Mouse (Mus musculus): ENCODE measurements at regions not wholly inside any gene's neighbourhood (a gene's known extent, or its start where the extent isn't known, plus 50 kb on each side); places are given as distances from the start of the nearest gene placed in this dataset.

GRCm38 (mm10) chr13:118480237-118480636 lies 93.2 kb upstream of the Mrps30 start:
- no peaks in the 10 kb centered on the region for H3K27me3 ChIP-seq (replicated peaks; ENCODE audit: low read depth, poor library complexity, severe bottlenecking)
- no peaks in the 10 kb centered on the region for H3K36me3 ChIP-seq (replicated peaks)
- DNase-seq (ENCODE audit: low spot score) = no peak
- H3K27ac ChIP-seq (replicated peaks) = no peak overlapping the region
- 90% methylated on average over 1 of the region's 1 CpGs for whole genome bisulfite sequencing
- H3K4me1 ChIP-seq = 0 out of 2 replicates have a peak, but pooled peaks cover 14% of the 10 kb centered on the region
- H3K4me3 ChIP-seq = no peak overlapping the region
- H3K9me3 ChIP-seq = no peaks in the 10 kb centered on the region

- Histone ChIP-seq H3K4me3 (no peak overlapping the region), H3K36me3 (replicated peaks) (no peaks in the 10 kb centered on the region), H3K27me3 (replicated peaks; ENCODE audit: low read depth, poor library complexity, severe bottlenecking) (no peaks in the 10 kb centered on the region), H3K27ac (replicated peaks) (no peak overlapping the region), H3K4me1 (0 out of 2 replicates have a peak, but pooled peaks cover 13% of the 10 kb centered on the region), H3K9me3 (no peaks in the 10 kb centered on the region)
- no peak for DNase-seq (ENCODE audit: low spot score)
- 58% methylated on average over 1 of the region's 1 CpGs for WGBS
Observed at GRCm38 (mm10) chr13:118478487-118478886, 91.4 kb upstream of the Mrps30 start.

DNA sequence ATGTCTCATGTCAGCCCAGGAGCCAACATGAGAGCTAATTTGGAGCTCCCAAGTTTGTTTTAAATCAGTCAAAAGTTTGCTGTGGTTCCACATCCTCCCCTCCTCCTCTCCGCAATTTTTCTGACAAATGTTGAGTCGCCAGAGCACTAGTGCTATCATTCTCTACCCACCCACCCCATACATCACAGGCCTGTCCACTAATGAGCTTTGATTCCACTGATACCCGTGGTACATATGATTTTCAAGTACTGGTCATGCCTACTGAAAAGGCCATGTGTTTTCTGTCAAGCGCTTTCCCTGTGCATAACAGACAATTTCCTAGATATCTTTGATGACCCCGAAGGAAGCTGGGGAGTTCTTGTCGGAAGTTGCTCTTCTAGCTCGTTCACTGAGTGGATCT lies 85.5 kb upstream of the Mrps30 start:
- WGBS = 64% methylated on average over 7 of the region's 7 CpGs
- H3K27me3 ChIP-seq (replicated peaks; ENCODE audit: low read depth, poor library complexity, severe bottlenecking) = no peaks in the 10 kb centered on the region
- H3K9me3 ChIP-seq = no peaks in the 10 kb centered on the region
- H3K4me3 ChIP-seq = no peak overlapping the region
- H3K36me3 ChIP-seq (replicated peaks) = no peaks in the 10 kb centered on the region
- 0 out of 2 replicates have a peak, but pooled peaks cover 7% of the 10 kb centered on the region for H3K4me1 ChIP-seq
- peak; percentile 40 for DNase-seq (ENCODE audit: low spot score)
- H3K27ac ChIP-seq (replicated peaks) = no peak overlapping the region

DNA sequence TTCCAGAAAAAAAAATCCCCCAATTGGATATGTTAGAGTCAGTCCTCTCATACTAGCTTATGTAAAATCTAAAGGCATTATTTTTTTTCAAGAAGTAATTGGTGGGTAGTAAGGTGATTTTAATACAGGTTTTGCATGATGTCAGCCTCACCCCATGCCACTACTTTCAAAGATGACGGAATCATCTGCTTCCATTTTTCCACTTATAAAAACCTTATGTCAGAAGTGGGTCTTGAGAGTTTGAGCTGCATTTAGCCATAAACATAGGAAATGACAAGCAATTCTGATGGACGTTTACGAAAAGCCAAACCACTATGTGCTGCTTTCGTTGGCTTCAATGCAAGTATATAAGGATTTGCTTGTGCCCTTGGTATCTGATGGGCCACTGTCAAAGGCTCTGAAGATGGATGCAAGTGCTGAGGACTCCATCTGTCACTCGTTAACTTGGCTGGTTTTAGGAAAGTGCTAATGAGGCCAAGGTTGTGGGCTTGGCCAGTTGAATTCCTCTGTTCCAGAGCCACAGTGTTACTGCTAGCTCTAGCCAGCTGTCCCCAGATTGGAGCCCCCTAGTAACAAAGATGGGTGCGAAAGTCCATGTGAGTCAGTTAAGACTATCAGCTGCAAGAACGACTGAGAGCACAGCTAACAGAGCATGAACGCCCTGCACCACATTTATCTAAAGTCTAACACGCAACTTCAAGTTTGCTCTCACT lies 72.8 kb upstream of the Mrps30 start:
- Histone ChIP-seq H3K4me3 (no peak overlapping the region), H3K36me3 (replicated peaks) (no peaks in the 10 kb centered on the region), H3K27me3 (replicated peaks; ENCODE audit: low read depth, poor library complexity, severe bottlenecking) (no peaks in the 10 kb centered on the region), H3K4me1 (peaks cover 5% of the 10 kb centered on the region; the same call in 1 of the 2 replicates), H3K9me3 (no peaks in the 10 kb centered on the region), H3K27ac (replicated peaks) (no peak overlapping the region)
- no peak for DNase-seq (ENCODE audit: low spot score)
- 73% methylated on average over 9 of the region's 9 CpGs for WGBS

DNA sequence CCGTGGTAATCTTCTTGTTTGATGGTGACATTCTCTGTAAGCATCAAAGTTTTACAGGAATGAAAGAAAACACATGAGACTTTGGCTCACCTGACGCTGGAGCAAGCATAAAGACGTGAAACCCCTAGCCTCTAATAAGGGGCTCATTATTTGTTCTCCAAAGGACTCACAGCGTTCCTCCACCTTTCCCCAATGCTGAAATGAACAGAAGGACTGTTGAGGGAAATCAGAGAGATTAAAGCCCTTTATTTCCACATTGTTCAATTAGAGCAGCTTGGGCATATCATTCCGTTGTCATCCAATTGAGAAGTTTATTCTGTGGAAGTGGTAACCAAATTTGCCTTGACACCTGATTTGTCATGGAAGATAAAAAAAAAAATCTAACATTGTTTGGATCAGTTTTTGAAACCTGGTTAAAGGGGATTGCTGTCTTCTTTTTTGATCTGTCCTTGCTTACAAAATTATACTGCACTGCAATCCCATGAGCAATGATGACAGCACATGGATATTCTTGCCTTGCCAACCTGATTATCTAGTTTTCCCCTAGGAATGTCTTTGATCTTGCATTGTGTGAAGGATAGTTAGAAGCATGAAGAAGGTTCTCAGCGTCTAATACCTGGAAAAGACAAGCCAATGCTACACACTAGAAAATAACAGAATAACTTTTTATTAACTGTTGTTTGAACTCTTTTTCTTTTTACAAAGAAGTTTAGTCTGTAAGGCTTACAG lies 62.1 kb upstream of the Mrps30 start:
- 63% methylated on average over 6 of the region's 6 CpGs for WGBS
- no peak for DNase-seq (ENCODE audit: low spot score)
- H3K27ac ChIP-seq (replicated peaks) = no peak overlapping the region

DNA sequence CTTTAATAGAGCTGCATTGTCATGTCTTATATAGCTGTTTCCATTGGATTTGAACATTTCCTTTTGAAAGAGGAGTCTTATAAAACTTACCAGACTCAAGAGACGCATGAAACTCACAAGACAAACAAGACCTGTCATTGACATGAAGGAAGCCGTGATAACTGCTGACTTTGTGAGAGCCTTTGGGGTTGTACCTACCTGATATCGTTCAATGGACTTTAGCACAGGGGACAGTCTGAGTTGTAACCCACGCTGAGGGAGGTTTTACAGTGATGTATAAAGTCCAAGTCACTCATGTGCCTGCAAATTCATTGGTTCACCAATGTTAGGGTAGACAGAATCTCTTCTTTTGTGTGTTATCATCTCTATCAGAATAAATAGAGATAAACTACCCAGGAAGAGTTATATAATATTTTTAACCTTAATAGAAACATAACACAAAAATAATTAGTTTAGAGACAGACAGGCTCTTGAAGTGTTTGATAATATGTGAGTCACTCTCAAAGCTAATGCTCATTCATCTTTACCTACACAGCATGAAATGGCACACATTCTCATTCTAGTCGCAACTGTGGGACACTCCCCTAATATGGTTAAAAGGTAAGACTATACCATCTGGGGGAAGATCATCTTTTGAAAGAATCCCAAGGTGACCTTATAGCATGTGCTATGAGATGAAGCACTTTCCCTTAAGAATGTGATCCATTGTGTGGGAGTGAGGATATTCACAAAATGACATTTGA lies 54.4 kb upstream of the Mrps30 start:
- no peak for DNase-seq (ENCODE audit: low spot score)
- Histone ChIP-seq H3K27ac (replicated peaks) (no peak overlapping the region), H3K27me3 (replicated peaks; ENCODE audit: low read depth, poor library complexity, severe bottlenecking) (no peaks in the 10 kb centered on the region), H3K4me1 (no peaks in the 10 kb centered on the region), H3K4me3 (no peak overlapping the region), H3K36me3 (replicated peaks) (no peaks in the 10 kb centered on the region), H3K9me3 (no peaks in the 10 kb centered on the region)
- WGBS = 86% methylated on average over 5 of the region's 5 CpGs

More for the DNA sequence above, 62.1 kb upstream of the Mrps30 start:
- Histone ChIP-seq H3K27me3 (replicated peaks; ENCODE audit: low read depth, poor library complexity, severe bottlenecking) (no peaks in the 10 kb centered on the region), H3K4me3 (no peak overlapping the region), H3K9me3 (no peaks in the 10 kb centered on the region), H3K36me3 (replicated peaks) (no peaks in the 10 kb centered on the region), H3K4me1 (no peaks in the 10 kb centered on the region)
